Comparison of ENCODE assay signal across 24 mouse cellular contexts in genomic region chr5:122425550-122425949, GRCm38 (mm10). TPM values are rescaled to one million over a fixed set of nuclear protein-coding genes. Genes with fewer than 3 reads are reported as not detected.
DNase-seq lines count a peak whose midpoint lies in the region; ATAC-seq and TF ChIP-seq lines count a peak whose summit lies in the region.
"Had no signal": no experiment of that assay in that cellular context is flagged by ENCODE, and none has a peak within 500 bp of the region (broad histone marks: within the 10 kb centered on the region; RNA-seq: fewer than 3 reads in every experiment).

No protein-coding gene starts in this region.

- H3K27me3 ChIP-seq in hindbrain, postnatal 0 days (ENCODE audit: insufficient read depth, low read length): no peaks in the 10 kb centered on the region
- no peaks in the 10 kb centered on the region for H3K27me3 ChIP-seq in hindbrain, embryonic 16.5 days (replicated peaks; ENCODE audit: control insufficient read depth, insufficient read depth, low read length)
- H3K27me3 ChIP-seq in lung, embryonic 14.5 days (ENCODE audit: insufficient read depth, low read length): no peaks in the 10 kb centered on the region
- H3K27me3 ChIP-seq: embryonic facial prominence, embryonic 12.5 days; forebrain, embryonic 15.5 days; limb, embryonic 15.5 days; liver, embryonic 13.5 days; neural tube, embryonic 13.5 days had no signal

- H3K9me3 ChIP-seq in hindbrain, postnatal 0 days (ENCODE audit: low read length): no peaks in the 10 kb centered on the region
- H3K9me3 ChIP-seq in hindbrain, embryonic 16.5 days (ENCODE audit: control insufficient read depth, low read length): no peaks in the 10 kb centered on the region
- no peaks in the 10 kb centered on the region for H3K9me3 ChIP-seq in lung, embryonic 14.5 days (ENCODE audit: low read depth, low read length)
- H3K9me3 ChIP-seq: embryonic facial prominence, embryonic 12.5 days; forebrain, embryonic 15.5 days; G1E; limb, embryonic 10.5 days; limb, embryonic 15.5 days; liver, embryonic 13.5 days; neural tube, embryonic 13.5 days had no signal

- TF ChIP-seq CTCF in hindbrain, postnatal 0 days (IDR thresholded peaks at IDR 0.05; ENCODE audit: low read depth): peak; percentile 20
- 0 out of 2 replicates have a peak, but pooled peaks have one; percentile 1 for TF ChIP-seq CTCF in lung, embryonic 14.5 days (IDR thresholded peaks at IDR 0.05; ENCODE audit: low read depth)

- H3K36me3 ChIP-seq in hindbrain, postnatal 0 days (ENCODE audit: insufficient read depth, low read length): peaks cover 13% of the 10 kb centered on the region; the same call in 1 of the 2 replicates
- peaks cover 12% of the 10 kb centered on the region for H3K36me3 ChIP-seq in hindbrain, embryonic 16.5 days (ENCODE audit: control insufficient read depth, insufficient read depth, low read length)
- H3K36me3 ChIP-seq in lung, embryonic 14.5 days (ENCODE audit: insufficient read depth): peaks cover 38% of the 10 kb centered on the region

- no peak overlapping the region for H3K4me2 ChIP-seq in hindbrain, postnatal 0 days (ENCODE audit: low read depth, low read length)
- no peak overlapping the region for H3K4me2 ChIP-seq in hindbrain, embryonic 16.5 days (ENCODE audit: low read length)
- no peak overlapping the region for H3K4me2 ChIP-seq in lung, embryonic 14.5 days
- H3K4me2 ChIP-seq: embryonic facial prominence, embryonic 12.5 days; forebrain, embryonic 15.5 days; heart, embryonic 11.5 days; hindbrain, embryonic 14.5 days; limb, embryonic 15.5 days; liver, embryonic 13.5 days; midbrain, embryonic 11.5 days; neural tube, embryonic 13.5 days had no signal

- no peak overlapping the region for H3K27ac ChIP-seq in hindbrain, postnatal 0 days
- no peak overlapping the region for H3K27ac ChIP-seq in hindbrain, embryonic 16.5 days (ENCODE audit: low read depth, low read length)
- no peak overlapping the region for H3K27ac ChIP-seq in lung, embryonic 14.5 days (ENCODE audit: low read depth)
- H3K27ac ChIP-seq: embryonic facial prominence, embryonic 12.5 days; forebrain, embryonic 15.5 days; hindbrain, embryonic 14.5 days; limb, embryonic 10.5 days; limb, embryonic 15.5 days; liver, embryonic 13.5 days; neural tube, embryonic 13.5 days had no signal

- no peak overlapping the region for H3K4me3 ChIP-seq in hindbrain, postnatal 0 days (ENCODE audit: low read length)
- H3K4me3 ChIP-seq in hindbrain, embryonic 16.5 days (ENCODE audit: low read length): no peak overlapping the region
- H3K4me3 ChIP-seq in lung, embryonic 14.5 days (ENCODE audit: low read depth, low read length): no peak overlapping the region
- H3K4me3 ChIP-seq: embryonic facial prominence, embryonic 12.5 days; forebrain, embryonic 15.5 days; limb, embryonic 10.5 days; limb, embryonic 15.5 days; liver, embryonic 13.5 days; neural tube, embryonic 13.5 days had no signal

- DNase-seq in hindbrain, postnatal 0 days (ENCODE audit: low spot score): no peak
- DNase-seq in lung, embryonic 14.5 days: no peak
- no peak for DNase-seq in lung, postnatal 4 days
- DNase-seq in NIH3T3 (ENCODE audit: low read depth): peak; percentile 27
- DNase-seq in right cerebral cortex, postnatal 10 days (ENCODE audit: low spot score in 2 of 2): no peak
- DNase-seq: adrenal gland, postnatal 14 days; cerebellum, adult 11-12 months; cerebellum, adult 9-11 months; embryo, embryonic 11 days; kidney, adult 9 months; kidney, postnatal 14 days; liver, embryonic 13.5 days; lung, adult 2 months; right cerebral cortex, postnatal 14 days had no signal

- 80% methylated on average over 2 of the region's 2 CpGs for WGBS in hindbrain, postnatal 0 days
- 75% methylated on average over 2 of the region's 2 CpGs for whole genome bisulfite sequencing in hindbrain, embryonic 16.5 days
- WGBS in lung, embryonic 14.5 days: 83% methylated on average over 2 of the region's 2 CpGs

- no peak overlapping the region for H3K9ac ChIP-seq in hindbrain, postnatal 0 days (replicated peaks; ENCODE audit: low read length)
- H3K9ac ChIP-seq in hindbrain, embryonic 16.5 days (ENCODE audit: low read depth, low read length): no peak overlapping the region
- H3K9ac ChIP-seq in lung, embryonic 14.5 days: no peak overlapping the region
- H3K9ac ChIP-seq: embryonic facial prominence, embryonic 12.5 days; forebrain, embryonic 15.5 days; hindbrain, embryonic 14.5 days; limb, embryonic 15.5 days; liver, embryonic 13.5 days; neural tube, embryonic 13.5 days had no signal

- no peak for ATAC-seq in hindbrain, postnatal 0 days
- ATAC-seq in hindbrain, embryonic 16.5 days: no peak
- ATAC-seq in lung, embryonic 14.5 days (ENCODE audit: insufficient read depth): no peak
- ATAC-seq: forebrain, embryonic 15.5 days had no signal

- peaks cover 8% of the 10 kb centered on the region; the same call in 1 of the 2 replicates for H3K4me1 ChIP-seq in hindbrain, postnatal 0 days (ENCODE audit: insufficient read depth, low read length)
- peaks cover 12% of the 10 kb centered on the region for H3K4me1 ChIP-seq in hindbrain, embryonic 16.5 days (ENCODE audit: control insufficient read depth, insufficient read depth, low read depth, low read length)
- 0 out of 2 replicates have a peak, but pooled peaks cover 4% of the 10 kb centered on the region for H3K4me1 ChIP-seq in lung, embryonic 14.5 days (ENCODE audit: insufficient read depth)

RNA-seq across cellular contexts. Expression of gene Anapc7, which starts 4.1 kb away (rescaled TPM):
- total RNA-seq in hindbrain, postnatal 0 days (2014; rRNA removed): 26.1 and 32.0 TPM in 2 replicates
- 44.0 and 44.6 TPM in 2 replicates for polyA plus RNA-seq in hindbrain, postnatal 0 days (2015; fragmentation: Nextera tagmentation; extraction: Ambion mirVana)
- polyA plus RNA-seq in hindbrain, embryonic 16.5 days (2015; fragmentation: Nextera tagmentation; extraction: Ambion mirVana): 47.3 and 51.2 TPM in 2 replicates
- polyA plus RNA-seq in lung, embryonic 14.5 days (2014; fragmentation: Nextera tagmentation; extraction: Ambion mirVana): 26.8 and 31.9 TPM in 2 replicates

RNA-seq across cellular contexts. Expression of gene Arpc3, which starts 33.9 kb away (rescaled TPM):
- total RNA-seq in hindbrain, postnatal 0 days (2014; rRNA removed): 141 and 163 TPM in 2 replicates
- polyA plus RNA-seq in hindbrain, postnatal 0 days (2015; fragmentation: Nextera tagmentation; extraction: Ambion mirVana): 133 and 144 TPM in 2 replicates
- 139 and 158 TPM in 2 replicates for polyA plus RNA-seq in hindbrain, embryonic 16.5 days (2015; fragmentation: Nextera tagmentation; extraction: Ambion mirVana)
- polyA plus RNA-seq in lung, embryonic 14.5 days (2014; fragmentation: Nextera tagmentation; extraction: Ambion mirVana): 45.7 and 48.7 TPM in 2 replicates

RNA-seq across cellular contexts. Expression of gene Fam216a, which starts 53.4 kb away (rescaled TPM):
- total RNA-seq in hindbrain, postnatal 0 days (2014; rRNA removed): 107 and 121 TPM in 2 replicates
- 138 and 140 TPM in 2 replicates for polyA plus RNA-seq in hindbrain, postnatal 0 days (2015; fragmentation: Nextera tagmentation; extraction: Ambion mirVana)
- polyA plus RNA-seq in hindbrain, embryonic 16.5 days (2015; fragmentation: Nextera tagmentation; extraction: Ambion mirVana): 132 and 140 TPM in 2 replicates
- polyA plus RNA-seq in lung, embryonic 14.5 days (2014; fragmentation: Nextera tagmentation; extraction: Ambion mirVana): 74.4 and 77.3 TPM in 2 replicates

RNA-seq across cellular contexts. Expression of gene Gpn3, which starts 53.9 kb away (rescaled TPM):
- 19.5 and 49.9 TPM in 2 replicates for total RNA-seq in hindbrain, postnatal 0 days (2014; rRNA removed)
- polyA plus RNA-seq in hindbrain, postnatal 0 days (2015; fragmentation: Nextera tagmentation; extraction: Ambion mirVana): 43.0 and 44.3 TPM in 2 replicates
- polyA plus RNA-seq in hindbrain, embryonic 16.5 days (2015; fragmentation: Nextera tagmentation; extraction: Ambion mirVana): 35.3 and 40.9 TPM in 2 replicates
- polyA plus RNA-seq in lung, embryonic 14.5 days (2014; fragmentation: Nextera tagmentation; extraction: Ambion mirVana): 72.1 and 75.5 TPM in 2 replicates
